Mouse (Mus musculus): ENCODE data around the gene Rnf212b.

DNA sequence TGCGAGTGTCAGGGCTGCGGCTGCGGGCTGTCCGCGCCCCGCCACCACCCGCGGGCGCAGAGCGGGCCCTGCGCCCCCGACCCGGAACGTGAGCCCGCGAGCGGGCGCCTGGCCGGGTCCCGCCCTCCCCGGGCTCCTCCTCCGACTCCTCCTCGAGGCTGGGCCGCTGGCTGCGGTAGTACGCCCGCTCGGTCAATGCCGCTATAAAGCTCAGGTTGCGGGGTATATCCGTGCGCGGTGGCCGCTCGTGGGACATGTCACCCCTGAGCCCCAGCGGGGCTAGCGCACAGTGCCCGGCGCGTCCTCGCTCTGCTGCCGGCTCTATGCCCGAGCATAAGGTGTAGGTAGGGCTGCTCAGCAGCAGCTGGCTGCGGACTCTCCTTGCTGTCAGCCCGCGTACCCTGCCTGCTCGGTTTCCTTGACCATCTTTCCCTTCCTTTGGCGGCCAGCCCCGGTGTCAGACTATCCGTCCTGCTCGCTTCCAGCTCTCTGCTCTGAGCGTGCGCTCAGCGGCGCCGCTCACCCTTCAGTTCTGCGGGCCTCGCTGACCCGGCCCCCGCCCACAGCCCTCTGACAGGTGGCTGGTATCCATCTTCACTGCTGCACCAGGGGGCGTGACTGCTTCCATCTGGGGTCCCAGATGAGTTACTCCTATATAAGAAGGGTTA is 63.2 kb downstream of the Rnf212b start, which contains the start of gene Ppp1r3e:
- TF ChIP-seq CTCF (IDR thresholded peaks at IDR 0.05; ENCODE audit: low read depth), result peak; percentile 18; the same call in 1 of the 2 replicates
- TF ChIP-seq EP300 (IDR thresholded peaks at IDR 0.05; ENCODE audit: low read depth), result no peak
